Mouse (Mus musculus) midbrain, embryonic 10.5 days (tissue): ENCODE measurements around the gene Casp2. TPM values are rescaled to one million over a fixed set of nuclear protein-coding genes. Genes with fewer than 3 reads are reported as not detected.

Source experiments
- DNase-seq: peaks from one replicate; pipeline ENCODE4 v3.0.0-alpha.2; 2017; ENCODE audit warnings: low spot score
- H3K27ac ChIP-seq: fragments of 300-500 bp; sonication (generic); replicated peaks from 2 replicates; pipeline ENCODE4 v1.5.1; 2016; ENCODE audit warnings: mild to moderate bottlenecking
- H3K27me3 ChIP-seq: fragments of 300-500 bp; sonication (generic); 2 replicates; pipeline ENCODE4 v1.6.1; 2016; ENCODE audit warnings: low read depth, mild to moderate bottlenecking; ENCODE audit not compliant: poor library complexity, severe bottlenecking
- H3K36me3 ChIP-seq: fragments of 300-500 bp; sonication (generic); 2 replicates; pipeline ENCODE4 v1.6.1; 2016; ENCODE audit warnings: mild to moderate bottlenecking, moderate library complexity
- H3K4me1 ChIP-seq: fragments of 300-500 bp; sonication (generic); 2 replicates; pipeline ENCODE4 v1.6.1; 2016
- H3K4me3 ChIP-seq: fragments of 300-500 bp; sonication (generic); 2 replicates; pipeline ENCODE4 v1.5.1; 2016; ENCODE audit warnings: mild to moderate bottlenecking, moderate library complexity
- H3K9me3 ChIP-seq: fragments of 300-500 bp; sonication (generic); replicated peaks from 2 replicates; pipeline ENCODE4 v1.6.1; 2016; ENCODE audit warnings: mild to moderate bottlenecking
- WGBS: fragments of 180-500 bp; shearing (Covaris S2); methylation state at CpG from one replicate; pipeline ENCODE4 v1.1.7; 2016; 5-methylcytosine and 5-hydroxymethylcytosine counted together
- polyA plus RNA-seq: library from polyadenylated mRNA; unstranded; fragments of >200 nt; fragmentation: Nextera tagmentation; extraction: Ambion mirVana; gene quantifications from 2 replicates; pipeline ENCODE4 v1.2.1, GENCODE M21; 2016

Gene Casp2
- polyA plus RNA-seq, 1 experiment from 2014 or later: 75.4 TPM

DNA sequence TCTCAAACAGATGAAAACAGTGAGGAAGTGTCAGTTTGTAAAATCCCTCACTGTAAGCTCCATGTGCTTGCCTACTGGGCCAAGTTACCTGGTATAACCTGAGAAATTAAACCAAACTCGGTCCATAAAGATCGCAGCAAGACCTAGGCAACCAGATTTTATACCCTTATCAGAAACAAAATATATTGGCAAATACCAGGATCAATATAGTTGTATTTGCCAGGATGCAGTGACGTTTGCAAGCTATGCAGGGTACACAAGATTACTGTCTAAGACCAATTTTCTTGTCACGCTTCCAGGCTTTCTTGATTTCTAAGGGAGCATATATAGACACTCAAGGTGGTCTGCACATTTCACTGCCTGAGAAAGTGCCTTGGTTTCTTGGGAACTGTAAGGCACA lies 13.0 kb upstream of the Casp2 start:
- Histone ChIP-seq H3K4me3 (no peak overlapping the region), H3K9me3 (no peaks in the 10 kb centered on the region), H3K36me3 (no peaks in the 10 kb centered on the region), H3K4me1 (peaks cover 3% of the 10 kb centered on the region), H3K27me3 (peaks cover 7% of the 10 kb centered on the region), H3K27ac (no peak overlapping the region)
- DNase-seq: no peak
- 88% methylated on average over 4 of the region's 4 CpGs for WGBS

DNA sequence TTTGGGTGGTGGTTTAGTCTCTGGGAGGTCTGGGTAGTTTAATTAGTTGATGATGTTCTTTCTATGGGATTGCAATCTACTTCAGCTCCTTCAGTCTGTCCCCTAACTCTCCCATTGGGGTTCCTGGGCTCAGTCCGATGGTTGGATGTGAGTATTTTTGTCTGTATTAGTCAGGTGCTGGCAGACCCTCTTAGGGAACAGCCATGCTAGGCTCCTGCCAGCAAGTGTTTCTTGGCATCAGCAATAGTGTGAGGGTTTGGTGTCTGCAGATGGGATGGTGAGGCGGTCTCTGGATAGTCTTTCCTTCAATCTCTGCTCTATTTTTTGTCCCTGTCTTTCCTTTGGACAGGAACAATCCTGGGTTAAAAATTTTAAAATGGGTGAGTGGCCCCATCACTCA lies 11.7 kb upstream of the Casp2 start:
- H3K36me3 ChIP-seq: no peaks in the 10 kb centered on the region
- 0 out of 2 replicates have a peak, but pooled peaks cover 4% of the 10 kb centered on the region for H3K4me1 ChIP-seq
- no peaks in the 10 kb centered on the region for H3K9me3 ChIP-seq
- no peaks in the 10 kb centered on the region for H3K27me3 ChIP-seq
- 92% methylated on average over 2 of the region's 2 CpGs for WGBS
- no peak for DNase-seq
- H3K27ac ChIP-seq: no peak overlapping the region
- no peak overlapping the region for H3K4me3 ChIP-seq

DNA sequence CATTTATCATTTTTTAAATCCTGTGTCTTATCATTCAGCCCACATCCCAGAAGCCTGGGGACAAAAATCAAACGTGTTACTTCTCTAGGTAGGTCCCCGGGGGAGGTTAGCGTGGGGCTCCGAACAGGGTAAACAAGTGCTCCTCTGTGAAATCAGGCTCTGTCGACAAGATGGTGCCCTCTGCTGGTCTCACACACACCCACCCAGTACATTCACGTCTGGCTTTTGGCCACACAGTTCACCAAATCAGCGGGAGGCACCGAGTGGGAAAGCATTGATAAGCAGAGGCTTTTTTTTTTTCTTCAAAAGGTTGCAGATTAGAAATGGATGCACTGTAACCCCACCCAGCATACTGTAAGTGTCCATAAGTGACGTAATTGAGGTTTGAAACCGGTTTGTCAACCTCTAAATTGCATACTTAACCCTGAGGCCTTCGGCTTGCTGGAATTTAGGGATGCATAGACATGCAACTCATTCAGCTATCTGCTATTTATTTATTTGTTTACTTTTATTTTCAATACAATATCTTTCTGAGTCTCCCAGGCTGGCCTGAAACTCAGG lies 7.4 kb upstream of the Casp2 start:
- no peak overlapping the region for H3K27ac ChIP-seq
- no peak overlapping the region for H3K4me3 ChIP-seq
- no peaks in the 10 kb centered on the region for H3K36me3 ChIP-seq
- 0 out of 2 replicates have a peak, but pooled peaks cover 4% of the 10 kb centered on the region for H3K4me1 ChIP-seq
- H3K9me3 ChIP-seq: no peaks in the 10 kb centered on the region
- WGBS: 27% methylated on average over 11 of the region's 11 CpGs
- peak; percentile 60 for DNase-seq
- peaks cover 14% of the 10 kb centered on the region for H3K27me3 ChIP-seq

DNA sequence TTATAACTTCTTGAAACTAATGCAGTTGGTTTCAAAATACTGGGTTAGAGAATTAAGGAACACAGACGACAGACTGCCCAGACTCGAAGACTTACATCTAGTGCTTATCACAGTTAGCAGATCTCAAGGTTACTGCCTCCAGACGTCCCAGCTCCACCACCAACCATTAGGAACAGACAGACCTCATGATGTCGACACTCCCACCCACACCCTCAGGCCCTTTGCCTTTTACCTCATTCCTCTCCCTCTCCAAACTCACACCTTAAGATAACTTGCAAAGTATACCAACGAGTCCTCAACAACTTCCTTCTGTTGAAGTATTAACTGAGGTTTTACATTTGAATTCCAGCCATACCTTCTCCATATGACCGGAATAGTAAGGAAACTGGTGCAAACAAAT lies 4.4 kb upstream of the Casp2 start:
- no peak overlapping the region for H3K4me3 ChIP-seq
- no peak overlapping the region for H3K27ac ChIP-seq
- no peaks in the 10 kb centered on the region for H3K36me3 ChIP-seq
- H3K9me3 ChIP-seq: no peaks in the 10 kb centered on the region
- peaks cover 8% of the 10 kb centered on the region; the same call in 1 of the 2 replicates for H3K4me1 ChIP-seq
- no peak for DNase-seq
- WGBS: 80% methylated on average over 6 of the region's 6 CpGs
- H3K27me3 ChIP-seq: peaks cover 25% of the 10 kb centered on the region

DNA sequence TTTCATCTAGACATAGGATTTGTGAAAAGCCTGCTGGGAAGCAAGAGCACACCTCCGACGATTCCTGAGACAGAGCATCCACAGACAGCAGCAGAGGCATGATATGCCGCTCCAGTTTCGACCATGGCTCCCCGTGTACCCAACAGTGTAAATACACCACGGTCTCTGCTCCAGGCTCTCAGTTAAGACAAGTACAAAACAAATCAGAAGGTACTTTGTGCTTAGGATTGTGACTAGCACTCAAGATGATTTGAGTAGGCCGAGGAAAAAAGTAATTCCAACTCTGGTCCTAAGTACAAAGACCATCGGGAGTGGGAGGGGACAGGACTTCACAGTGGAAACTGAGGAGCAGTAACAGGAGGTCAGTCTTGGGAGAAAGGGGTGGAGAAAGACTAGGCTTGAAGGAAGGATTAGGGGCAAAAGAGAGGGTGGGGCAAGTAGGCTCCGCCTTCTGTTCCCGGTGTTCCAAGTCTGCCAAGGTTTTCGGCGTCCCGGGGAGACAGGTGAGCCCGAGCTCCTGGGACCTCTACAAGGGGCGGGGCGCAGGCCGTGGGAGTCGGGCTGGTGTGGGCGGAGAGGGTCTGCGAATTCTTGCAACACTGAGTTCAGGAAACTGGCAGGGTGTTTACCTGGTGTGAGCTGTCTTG lies 3.1 kb upstream of the Casp2 start, which contains the start of gene Tmem139:
Gene Tmem139, plus strand, starts transcription at position 447 of the 647 bp plus-strand sequence.
- Histone ChIP-seq H3K27ac (no peak within 1 kb of the TSS), H3K9me3 (no peaks in the 10 kb centered on the region), H3K27me3 (peaks cover 25% of the 10 kb centered on the region), H3K4me1 (peaks cover 13% of the 10 kb centered on the region), H3K36me3 (no peaks in the 10 kb centered on the region), H3K4me3 (peak within 1 kb of the TSS; percentile 21; the same call in 1 of the 2 replicates)
- no peak for DNase-seq
- 20% methylated on average over 20 of the region's 20 CpGs for WGBS

DNA sequence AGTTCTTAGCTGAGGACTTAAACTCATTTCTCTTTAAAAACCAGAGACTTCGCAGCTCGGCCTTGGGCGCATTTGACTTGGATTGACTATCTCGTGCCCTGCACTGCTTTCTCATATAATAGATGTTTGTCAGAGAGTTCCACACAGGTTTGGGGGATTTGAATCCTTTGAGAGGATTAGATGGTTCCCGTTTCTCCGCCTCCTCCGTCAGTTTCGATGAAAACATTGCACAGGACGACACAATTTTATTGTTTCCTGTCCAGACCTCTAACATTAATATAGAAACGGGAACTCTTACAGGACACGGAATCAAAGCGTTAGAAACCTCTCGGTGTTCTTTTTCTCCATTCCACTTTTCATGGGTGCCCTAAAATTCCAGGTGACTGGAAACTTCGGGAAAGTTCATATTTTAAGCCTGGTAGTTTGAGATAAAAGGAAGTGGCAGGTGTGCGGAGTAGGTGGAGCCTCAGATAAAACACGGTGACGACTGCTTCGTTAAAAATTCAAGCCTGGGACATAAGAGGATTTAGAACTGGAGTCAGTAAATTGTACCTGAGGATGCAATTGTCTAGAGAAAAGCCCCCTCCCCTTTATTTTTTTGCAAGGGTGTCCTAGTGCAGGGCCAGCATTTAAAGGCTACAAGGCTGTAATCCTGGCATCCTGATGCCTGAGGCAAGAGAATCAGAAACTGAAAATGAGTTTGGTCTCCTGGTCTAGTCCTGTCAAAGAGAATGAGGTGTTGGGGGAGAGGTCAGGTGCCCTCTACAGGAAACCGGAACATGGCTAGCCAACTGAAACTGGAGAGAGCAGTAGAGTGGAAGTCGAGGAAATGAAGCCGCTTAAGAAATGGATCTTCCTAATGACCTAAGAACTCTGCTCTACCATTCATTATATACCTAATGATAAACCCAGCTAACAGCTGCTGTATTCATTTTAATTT lies 876 bp downstream of the Casp2 start:
- no peaks in the 10 kb centered on the region for H3K9me3 ChIP-seq
- no peak for DNase-seq
- H3K4me1 ChIP-seq: peaks cover 15% of the 10 kb centered on the region
- peaks cover 24% of the 10 kb centered on the region for H3K27me3 ChIP-seq
- under 1% methylated on average over 21 of the region's 21 CpGs for WGBS
- H3K4me3 ChIP-seq: peak overlapping the region; percentile 85
- peaks cover 36% of the 10 kb centered on the region for H3K36me3 ChIP-seq
- peak overlapping the region; percentile 98 for H3K27ac ChIP-seq

DNA sequence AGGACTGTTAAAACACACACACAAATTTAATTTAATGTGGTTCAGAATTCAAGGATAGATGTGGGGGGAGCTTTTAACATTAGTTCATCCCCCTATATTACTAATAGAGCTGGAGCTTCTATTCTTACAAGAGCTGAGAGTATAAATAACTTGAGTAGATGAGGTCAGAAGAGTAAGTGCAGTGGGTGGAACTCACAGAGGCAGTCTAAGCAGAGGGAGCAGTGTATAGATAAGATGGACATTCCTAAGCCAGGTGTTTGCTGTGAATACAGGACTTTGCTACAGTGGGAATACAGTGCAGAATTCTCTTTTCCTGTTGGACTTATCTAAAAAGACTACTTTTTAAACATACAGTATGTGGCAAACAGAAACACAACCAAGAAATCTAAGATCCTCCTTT lies 6.0 kb downstream of the Casp2 start:
- Histone ChIP-seq H3K27me3 (no peaks in the 10 kb centered on the region), H3K36me3 (peaks cover 88% of the 10 kb centered on the region)

DNA sequence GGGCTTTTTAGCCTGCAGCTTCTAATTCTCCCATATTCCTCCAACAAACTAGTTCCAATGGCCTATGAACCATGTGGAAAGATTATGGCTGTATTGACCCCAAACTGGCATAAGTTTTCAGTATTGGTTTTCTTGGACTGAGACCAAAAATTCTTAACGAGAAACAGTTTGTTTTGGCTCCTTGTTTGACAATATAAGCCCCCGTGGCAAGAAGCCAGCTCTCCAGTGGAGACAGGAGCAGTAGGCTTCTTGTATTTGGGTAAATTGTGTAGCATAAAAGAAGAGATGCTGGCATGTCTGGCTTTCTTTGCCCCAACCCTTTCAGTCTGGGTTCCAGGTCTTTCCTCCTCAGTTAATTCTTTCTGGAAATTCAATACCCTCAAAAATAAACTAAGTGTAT lies 11.4 kb downstream of the Casp2 start:
- Histone ChIP-seq H3K27ac (no peak overlapping the region), H3K27me3 (no peaks in the 10 kb centered on the region), H3K9me3 (no peaks in the 10 kb centered on the region), H3K4me3 (no peak overlapping the region), H3K36me3 (peaks cover 100% of the 10 kb centered on the region), H3K4me1 (no peaks in the 10 kb centered on the region)
- 92% methylated on average over 2 of the region's 2 CpGs for WGBS
- no peak for DNase-seq

More for the DNA sequence above, 6.0 kb downstream of the Casp2 start:
- H3K9me3 ChIP-seq: no peaks in the 10 kb centered on the region
- H3K4me3 ChIP-seq: no peak overlapping the region
- peaks cover 11% of the 10 kb centered on the region for H3K4me1 ChIP-seq
- DNase-seq: no peak
- H3K27ac ChIP-seq: no peak overlapping the region

DNA sequence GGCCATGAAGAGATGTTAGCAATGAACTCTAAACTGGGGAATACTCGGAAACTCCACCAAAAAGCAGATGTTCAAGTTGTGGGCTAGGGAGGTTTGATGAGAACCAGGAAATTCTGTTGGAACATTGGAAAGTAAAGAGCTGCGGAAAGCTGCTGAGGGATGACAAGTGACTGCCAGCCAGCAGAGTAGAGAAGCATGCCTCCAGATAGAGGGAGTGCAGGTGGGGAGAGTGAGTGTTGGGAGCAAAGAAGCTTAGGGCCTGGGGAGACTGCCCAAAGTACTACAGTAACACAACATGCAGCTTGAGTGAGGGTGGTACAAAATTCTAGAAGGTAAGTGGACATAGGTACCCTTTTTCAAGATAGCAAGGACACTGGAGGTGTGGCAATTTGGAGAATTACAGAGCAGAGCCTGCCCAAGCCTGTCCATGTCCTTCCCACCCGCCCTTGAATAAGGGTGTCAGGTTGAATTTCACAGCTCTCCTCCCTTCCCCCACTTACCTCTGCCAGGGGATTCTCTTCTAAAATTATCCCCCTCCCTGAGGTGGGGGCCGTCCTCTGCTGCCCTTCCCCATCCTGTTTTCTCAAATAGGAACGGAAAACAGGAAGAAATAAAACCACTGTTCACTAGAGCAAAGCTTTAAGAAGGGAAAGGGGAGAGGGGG lies 18.2 kb downstream of the Casp2 start:
- Histone ChIP-seq H3K36me3 (peaks cover 96% of the 10 kb centered on the region), H3K27me3 (no peaks in the 10 kb centered on the region), H3K4me1 (no peaks in the 10 kb centered on the region), H3K27ac (no peak overlapping the region), H3K4me3 (no peak overlapping the region), H3K9me3 (no peaks in the 10 kb centered on the region)
- WGBS: 75% methylated on average over 5 of the region's 5 CpGs
- DNase-seq: no peak

DNA sequence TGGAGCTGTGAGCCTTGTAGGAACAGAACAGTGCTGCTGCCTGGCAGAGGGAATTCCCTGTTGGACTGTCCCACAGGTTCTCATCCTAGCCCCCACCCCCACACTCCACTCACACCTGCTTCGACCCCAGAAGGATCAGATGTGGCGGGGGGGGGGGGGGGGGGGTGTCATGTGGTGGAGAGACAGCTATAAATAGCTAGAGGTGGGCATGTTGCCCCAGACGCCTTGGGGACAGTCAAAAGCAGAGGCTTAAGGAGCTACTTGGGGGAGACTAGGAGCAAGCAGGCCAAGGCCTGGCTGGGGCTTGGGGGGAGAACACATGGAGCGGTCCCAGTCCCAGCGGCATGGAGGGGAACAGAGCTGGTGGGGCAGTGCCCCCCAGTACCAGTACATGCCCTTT lies 21.7 kb downstream of the Casp2 start, which contains the start of gene Clcn1:
Gene Clcn1, plus strand, starts transcription at position 238 of the 400 bp plus-strand sequence.
- no peak for DNase-seq
- Histone ChIP-seq H3K4me3 (no peak within 1 kb of the TSS), H3K9me3 (no peaks in the 10 kb centered on the region), H3K36me3 (peaks cover 79% of the 10 kb centered on the region), H3K27ac (no peak within 1 kb of the TSS), H3K27me3 (no peaks in the 10 kb centered on the region), H3K4me1 (no peaks in the 10 kb centered on the region)
- 89% methylated on average over 5 of the region's 5 CpGs for WGBS

DNA sequence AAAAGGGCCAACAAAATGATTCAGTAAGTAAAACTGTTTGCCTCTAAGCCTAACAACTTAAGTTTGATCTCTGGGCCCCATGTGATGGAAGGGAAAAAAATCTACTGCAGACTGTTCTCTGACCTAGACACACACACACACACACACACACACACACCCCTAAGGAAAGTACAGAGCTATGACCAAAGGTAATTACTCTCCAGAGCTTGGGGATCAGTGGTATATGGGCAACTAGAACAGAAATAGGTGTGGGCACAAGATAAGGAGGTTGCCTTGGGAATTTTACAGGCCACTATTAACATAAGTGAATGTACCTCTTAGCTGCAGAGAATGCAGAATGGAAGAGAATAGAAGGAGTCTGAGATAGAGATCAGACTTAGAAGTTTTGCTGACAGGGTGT lies 22.8 kb downstream of the Casp2 start:
- Histone ChIP-seq H3K36me3 (peaks cover 79% of the 10 kb centered on the region), H3K4me1 (no peaks in the 10 kb centered on the region), H3K9me3 (no peaks in the 10 kb centered on the region), H3K27ac (no peak overlapping the region), H3K27me3 (no peaks in the 10 kb centered on the region), H3K4me3 (no peak overlapping the region)
- DNase-seq: no peak

DNA sequence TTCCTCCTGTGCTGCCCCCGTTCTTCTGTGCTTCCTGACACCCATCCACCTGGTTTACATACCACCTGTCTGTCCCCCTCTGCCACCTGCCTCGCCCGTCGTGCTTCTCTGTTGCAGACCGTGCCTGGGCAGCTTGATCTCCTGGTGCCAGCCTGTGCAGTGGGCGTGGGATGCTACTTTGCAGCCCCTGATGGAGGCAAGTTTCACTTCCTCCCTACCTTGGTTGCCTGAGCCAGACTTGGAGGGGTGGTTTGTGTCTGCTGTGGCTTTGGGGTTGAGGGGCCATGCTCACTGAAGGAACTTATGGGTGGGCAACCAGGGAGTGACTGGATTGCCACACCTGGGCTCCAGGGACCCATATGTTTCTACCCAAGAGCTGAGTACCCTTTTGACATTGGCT lies 28.5 kb downstream of the Casp2 start:
- Histone ChIP-seq H3K4me1 (no peaks in the 10 kb centered on the region), H3K4me3 (no peak overlapping the region), H3K9me3 (no peaks in the 10 kb centered on the region), H3K27me3 (no peaks in the 10 kb centered on the region), H3K27ac (no peak overlapping the region), H3K36me3 (peaks cover 86% of the 10 kb centered on the region)
- WGBS: 93% methylated on average over 6 of the region's 6 CpGs
- no peak for DNase-seq
